Mouse (Mus musculus): ENCODE measurements around the gene Armc12.

- no peak for TF ChIP-seq GATA1 (IDR thresholded peaks at IDR 0.05; ENCODE audit: borderline replicate concordance, low read length)
- no peak for TF ChIP-seq FLI1 (IDR thresholded peaks at IDR 0.05; ENCODE audit: low read length)
Observed at GRCm38 (mm10) chr17:28521920-28522319, 8.7 kb upstream of the Armc12 start.
